Comparison of ENCODE assay signal across 10 mouse cellular contexts in the genomic region with DNA sequence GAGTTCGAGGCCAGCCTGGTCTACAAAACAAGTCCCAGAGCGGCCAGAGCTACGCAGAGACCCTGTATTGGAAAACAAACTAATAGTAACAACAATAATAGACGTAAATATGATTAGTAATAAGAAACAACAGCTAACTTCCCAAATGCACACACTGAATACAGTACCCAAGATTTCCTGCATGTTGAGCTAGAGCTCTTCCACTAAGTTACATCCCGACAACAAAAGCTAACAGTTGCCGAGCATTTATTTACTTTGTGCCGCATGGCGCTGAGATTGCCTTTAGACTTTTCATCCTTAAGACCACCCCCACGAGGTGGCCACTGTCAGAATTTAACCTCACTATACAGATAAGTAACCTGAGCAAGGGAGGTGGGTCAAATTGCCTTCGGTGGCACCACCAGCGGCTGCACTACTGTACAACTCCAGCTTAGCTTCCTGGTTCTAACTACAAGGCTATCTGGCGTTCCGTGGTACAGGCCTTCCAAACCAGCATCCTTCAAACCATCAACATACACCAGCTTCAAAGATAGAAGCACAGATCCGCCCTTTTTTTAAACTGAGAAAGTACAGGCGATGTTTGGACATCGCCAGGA. TPM values are rescaled to one million over a fixed set of nuclear protein-coding genes. Genes with fewer than 3 reads are reported as not detected.
A peak's percentile ranks its signal among the peaks of the same experiment; 100 is the strongest.
DNase-seq lines count a peak whose midpoint lies in the region; ATAC-seq and TF ChIP-seq lines count a peak whose summit lies in the region.
"Had no signal": no experiment of that assay in that cellular context is flagged by ENCODE, and none has a peak within 500 bp of the region (broad histone marks: within the 10 kb centered on the region; RNA-seq: fewer than 3 reads in every experiment).

No protein-coding gene starts in this region.

- H3K4me2 ChIP-seq in heart, embryonic 12.5 days, result peak overlapping the region; percentile 99
- H3K4me2 ChIP-seq in hindbrain, embryonic 12.5 days (replicated peaks), result peak overlapping the region; percentile 94

- no peak for TF ChIP-seq POLR2A in cortical plate, adult 2 months (IDR thresholded peaks at IDR 0.05; ENCODE audit: extremely low read depth, insufficient read depth, low read length)

- 0 out of 2 replicates have a peak, but pooled peaks cover 3% of the 10 kb centered on the region for H3K27me3 ChIP-seq in heart, embryonic 12.5 days (replicated peaks)
- no peaks in the 10 kb centered on the region for H3K27me3 ChIP-seq in hindbrain, embryonic 12.5 days
- no peaks in the 10 kb centered on the region; the same call in none of the 2 replicates for H3K27me3 ChIP-seq in midbrain, embryonic 10.5 days (ENCODE audit: low read depth, poor library complexity, severe bottlenecking)

- WGBS in heart, embryonic 12.5 days, result 43% methylated on average over 16 of the region's 16 CpGs
- 31% methylated on average over 16 of the region's 16 CpGs for WGBS in hindbrain, embryonic 12.5 days
- 37% methylated on average over 16 of the region's 16 CpGs for WGBS in midbrain, embryonic 10.5 days

- H3K4me1 ChIP-seq in heart, embryonic 12.5 days (replicated peaks), result peaks cover 39% of the 10 kb centered on the region
- H3K4me1 ChIP-seq in cortical plate, adult 2 months (ENCODE audit: control insufficient read depth, insufficient read depth, low read length), result no peaks in the 10 kb centered on the region
- peaks cover 52% of the 10 kb centered on the region for H3K4me1 ChIP-seq in hindbrain, embryonic 12.5 days
- peaks cover 65% of the 10 kb centered on the region for H3K4me1 ChIP-seq in midbrain, embryonic 10.5 days

- H3K9me3 ChIP-seq in heart, embryonic 12.5 days (replicated peaks), result no peaks in the 10 kb centered on the region
- no peaks in the 10 kb centered on the region for H3K9me3 ChIP-seq in hindbrain, embryonic 12.5 days (replicated peaks)
- H3K9me3 ChIP-seq in midbrain, embryonic 10.5 days (replicated peaks), result no peaks in the 10 kb centered on the region

- no peak for TF ChIP-seq CTCF in cortical plate, adult 2 months (IDR thresholded peaks at IDR 0.05; ENCODE audit: extremely low read depth, insufficient read depth, low read length)

- no peak for DNase-seq in heart, postnatal 25 days (ENCODE audit: low spot score)
- no peak for DNase-seq in midbrain, embryonic 10.5 days (ENCODE audit: low spot score)
- no peak for DNase-seq in urinary bladder, postnatal 36 days (ENCODE audit: low spot score in 2 of 2)
- no peak for DNase-seq in right cerebral cortex, postnatal 4 days

- peak overlapping the region; percentile 90 for H3K4me3 ChIP-seq in heart, embryonic 12.5 days
- H3K4me3 ChIP-seq in cortical plate, adult 2 months (ENCODE audit: insufficient read depth, low read length), result peak overlapping the region; percentile 62
- peak overlapping the region; percentile 90 for H3K4me3 ChIP-seq in hindbrain, embryonic 12.5 days
- peak overlapping the region; percentile 95 for H3K4me3 ChIP-seq in midbrain, embryonic 10.5 days

- H3K27ac ChIP-seq in heart, embryonic 12.5 days (ENCODE audit: poor library complexity, severe bottlenecking), result no peak overlapping the region
- peak overlapping the region; percentile 64; the same call in 1 of the 2 replicates for H3K27ac ChIP-seq in cortical plate, adult 2 months (ENCODE audit: insufficient read depth, low read length)
- peak overlapping the region; percentile 92 for H3K27ac ChIP-seq in hindbrain, embryonic 12.5 days
- peak overlapping the region; percentile 95 for H3K27ac ChIP-seq in midbrain, embryonic 10.5 days (replicated peaks)

- no peaks in the 10 kb centered on the region for H3K36me3 ChIP-seq in heart, embryonic 12.5 days
- no peaks in the 10 kb centered on the region for H3K36me3 ChIP-seq in hindbrain, embryonic 12.5 days
- peaks cover under 1% of the 10 kb centered on the region; the same call in 1 of the 2 replicates for H3K36me3 ChIP-seq in midbrain, embryonic 10.5 days

- peak overlapping the region; percentile 8; the same call in 1 of the 2 replicates for H3K9ac ChIP-seq in heart, embryonic 12.5 days
- H3K9ac ChIP-seq in hindbrain, embryonic 12.5 days, result peak overlapping the region; percentile 93

- no peak for ATAC-seq in heart, embryonic 12.5 days (ENCODE audit: insufficient number of reproducible peaks, low FRiP score)
- no peak for ATAC-seq in hindbrain, embryonic 12.5 days (ENCODE audit: low FRiP score)
- ATAC-seq in CD4-positive, CD25-positive, alpha-beta regulatory T cell, adult 4 months, result no peak

- intact Hi-C loops in heart, postnatal 25 days (cut with DNase I), result loop anchor here (2.0 kb wide), 2 partner anchors 37 to 71 kb away; no protein-coding TSS in a partner anchor

RNA-seq across cellular contexts. Expression of a gene that starts 2.1 kb away (rescaled TPM):
- 6.6 and 6.8 TPM in 2 replicates for polyA plus RNA-seq in heart, embryonic 12.5 days (2016; fragmentation: Nextera tagmentation; extraction: Ambion mirVana)
- 10 to 100 TPM; 15.2 to 19.9 TPM for total RNA-seq in heart, postnatal 25 days (2021)
- 13.4 and 14.3 TPM in 2 replicates for polyA plus RNA-seq in cortical plate, adult 2 months (2012; rRNA removed)
- 17.5 and 19.2 TPM in 2 replicates for polyA plus RNA-seq in hindbrain, embryonic 12.5 days (2016; fragmentation: Nextera tagmentation; extraction: Ambion mirVana)
- 28.5 and 32.0 TPM in 2 replicates for polyA plus RNA-seq in midbrain, embryonic 10.5 days (2016; fragmentation: Nextera tagmentation; extraction: Ambion mirVana)
- polyA plus RNA-seq in CD4-positive, CD25-positive, alpha-beta regulatory T cell, adult 4 months (2017; shearing (Covaris generic)), result not detected

RNA-seq across cellular contexts. Expression of a gene that starts 58.7 kb away (rescaled TPM):
- 1.7 and 2.1 TPM in 2 replicates for polyA plus RNA-seq in heart, embryonic 12.5 days (2016; fragmentation: Nextera tagmentation; extraction: Ambion mirVana)
- under 1 TPM; 0.45 to 0.57 TPM for total RNA-seq in heart, postnatal 25 days (2021)
- 14.6 and 16.7 TPM in 2 replicates for polyA plus RNA-seq in cortical plate, adult 2 months (2012; rRNA removed)
- polyA plus RNA-seq in hindbrain, embryonic 12.5 days (2016; fragmentation: Nextera tagmentation; extraction: Ambion mirVana), result 5.2 and 5.6 TPM in 2 replicates
- 3.4 and 3.9 TPM in 2 replicates for polyA plus RNA-seq in midbrain, embryonic 10.5 days (2016; fragmentation: Nextera tagmentation; extraction: Ambion mirVana)
- polyA plus RNA-seq in CD4-positive, CD25-positive, alpha-beta regulatory T cell, adult 4 months (2017; shearing (Covaris generic)), result not detected
- total RNA-seq: hematopoietic stem cell, adult 5-6 weeks; neutrophil, adult 5-6 weeks had no signal
